Mouse (Mus musculus) stomach, embryonic 16.5 days (tissue): ENCODE data around the gene Rnf166. TPM values are rescaled to one million over a fixed set of nuclear protein-coding genes. Genes with fewer than 3 reads are reported as not detected.

ENCODE experiments used
- ATAC-seq: fragments of 200-750 bp; cut with Nextera tagmentation; 2 replicates; pipeline ENCODE4 v1.8.0; 2017; ENCODE audit warnings: moderate number of reproducible peaks, moderate TSS enrichment; ENCODE audit not compliant: insufficient read depth, low FRiP score
- H3K27ac ChIP-seq: fragments of 300-500 bp; sonication (generic); 2 replicates; pipeline ENCODE4 v1.5.1; 2014; ENCODE audit warnings: low read length
- H3K27me3 ChIP-seq: fragments of 300-500 bp; sonication (generic); 2 replicates; pipeline ENCODE4 v1.6.1; 2014; ENCODE audit warnings: low read length, control low read depth, mixed read lengths; ENCODE audit not compliant: control insufficient read depth, insufficient read depth
- H3K36me3 ChIP-seq: fragments of 300-500 bp; sonication (generic); 2 replicates; pipeline ENCODE4 v1.6.1; 2014; ENCODE audit warnings: low read length; ENCODE audit not compliant: control insufficient read depth, insufficient read depth
- H3K4me1 ChIP-seq: fragments of 300-500 bp; sonication (generic); 2 replicates; pipeline ENCODE4 v1.6.1; 2014; ENCODE audit warnings: low read length, control low read depth, mixed read lengths; ENCODE audit not compliant: control insufficient read depth, insufficient read depth
- H3K4me2 ChIP-seq: fragments of 300-500 bp; sonication (generic); 2 replicates; pipeline ENCODE4 v1.6.1; 2014; ENCODE audit warnings: low read depth, low read length, mixed read lengths
- H3K4me3 ChIP-seq: fragments of 300-500 bp; sonication (generic); replicated peaks from 2 replicates; pipeline ENCODE4 v1.5.1; 2014; ENCODE audit warnings: mild to moderate bottlenecking, low read length
- H3K9ac ChIP-seq: fragments of 300-500 bp; sonication (generic); 2 replicates; pipeline ENCODE4 v1.6.1; 2014; ENCODE audit warnings: low read length
- H3K9me3 ChIP-seq: fragments of 300-500 bp; sonication (generic); replicated peaks from 2 replicates; pipeline ENCODE4 v1.6.1; 2016; ENCODE audit warnings: low read length, control low read depth; ENCODE audit not compliant: control insufficient read depth
- WGBS: fragments of 180-500 bp; shearing (Covaris S2); extraction: QIAGEN DNeasy Blood & Tissue Kit; methylation state at CpG from one replicate; pipeline ENCODE4 v1.1.7; 2014; 5-methylcytosine and 5-hydroxymethylcytosine counted together
- polyA plus RNA-seq: library from polyadenylated mRNA; unstranded; fragments of >200 nt; fragmentation: Nextera tagmentation; extraction: Ambion mirVana; gene quantifications from 2 replicates; pipeline ENCODE4 v1.2.1, GENCODE M21; 2015

The Rnf166 gene
- polyA plus RNA-seq, 1 experiment from 2014 or later, result 36.4 TPM

GRCm38 (mm10) chr8:122512392-122512791 lies 36.5 kb upstream of the Rnf166 start:
- Histone ChIP-seq H3K4me2 (no peak overlapping the region), H3K4me3 (no peak overlapping the region), H3K27me3 (no peaks in the 10 kb centered on the region), H3K36me3 (no peaks in the 10 kb centered on the region), H3K9ac (peak overlapping the region; percentile 48), H3K9me3 (no peaks in the 10 kb centered on the region), H3K4me1 (peaks cover 35% of the 10 kb centered on the region), H3K27ac (peak overlapping the region; percentile 70)
- ATAC-seq, result no peak
- WGBS, result 60% methylated on average over 7 of the region's 7 CpGs

- ATAC-seq, result peak; percentile 69
- Histone ChIP-seq H3K9ac (peak overlapping the region; percentile 48; the same call in 1 of the 2 replicates), H3K27ac (peak overlapping the region; percentile 70)
Observed at GRCm38 (mm10) chr8:122511552-122511951, 35.7 kb upstream of the Rnf166 start.

GRCm38 (mm10) chr8:122500856-122501255 lies 25.0 kb upstream of the Rnf166 start:
- Histone ChIP-seq H3K27ac (no peak overlapping the region), H3K9me3 (no peaks in the 10 kb centered on the region), H3K4me1 (no peaks in the 10 kb centered on the region), H3K4me3 (no peak overlapping the region), H3K36me3 (peaks cover 11% of the 10 kb centered on the region), H3K9ac (no peak overlapping the region), H3K27me3 (no peaks in the 10 kb centered on the region), H3K4me2 (no peak overlapping the region)
- 30% methylated on average over 10 of the region's 10 CpGs for WGBS
- peak; percentile 49; the same call in 1 of the 2 replicates for ATAC-seq

More at GRCm38 (mm10) chr8:122511552-122511951, 35.7 kb upstream of the Rnf166 start:
- WGBS, result 33% methylated on average over 16 of the region's 16 CpGs
- no peaks in the 10 kb centered on the region for H3K36me3 ChIP-seq
- no peak overlapping the region for H3K4me3 ChIP-seq
- no peaks in the 10 kb centered on the region for H3K27me3 ChIP-seq
- no peaks in the 10 kb centered on the region for H3K9me3 ChIP-seq
- H3K4me2 ChIP-seq, result no peak overlapping the region
- peaks cover 28% of the 10 kb centered on the region for H3K4me1 ChIP-seq

- no peak for ATAC-seq
- Histone ChIP-seq H3K36me3 (peaks cover 26% of the 10 kb centered on the region), H3K27ac (no peak overlapping the region), H3K4me1 (no peaks in the 10 kb centered on the region), H3K9ac (no peak overlapping the region), H3K9me3 (no peaks in the 10 kb centered on the region), H3K27me3 (no peaks in the 10 kb centered on the region), H3K4me3 (no peak overlapping the region), H3K4me2 (no peak overlapping the region)
- WGBS, result 69% methylated on average over 17 of the region's 17 CpGs
Observed at GRCm38 (mm10) chr8:122497912-122498311, 22.0 kb upstream of the Rnf166 start.

- H3K9me3 ChIP-seq, result no peaks in the 10 kb centered on the region
- no peak overlapping the region for H3K27ac ChIP-seq
- no peak for ATAC-seq
- peaks cover 26% of the 10 kb centered on the region for H3K36me3 ChIP-seq
- H3K27me3 ChIP-seq, result no peaks in the 10 kb centered on the region
- 87% methylated on average over 12 of the region's 12 CpGs for WGBS
- no peak overlapping the region for H3K4me2 ChIP-seq
- no peaks in the 10 kb centered on the region for H3K4me1 ChIP-seq
- no peak overlapping the region for H3K9ac ChIP-seq
- no peak overlapping the region for H3K4me3 ChIP-seq
Observed at GRCm38 (mm10) chr8:122497016-122497734, 21.3 kb upstream of the Rnf166 start.

- Histone ChIP-seq H3K27me3 (no peaks in the 10 kb centered on the region), H3K9me3 (no peaks in the 10 kb centered on the region), H3K9ac (no peak overlapping the region), H3K4me3 (no peak overlapping the region), H3K36me3 (peaks cover 32% of the 10 kb centered on the region), H3K4me2 (no peak overlapping the region), H3K27ac (no peak overlapping the region), H3K4me1 (no peaks in the 10 kb centered on the region)
- ATAC-seq, result no peak
- 92% methylated on average over 9 of the region's 9 CpGs for WGBS
Observed at GRCm38 (mm10) chr8:122488387-122488786, 12.5 kb upstream of the Rnf166 start.

- Histone ChIP-seq H3K4me3 (no peak overlapping the region), H3K9ac (no peak overlapping the region), H3K4me2 (no peak overlapping the region), H3K4me1 (no peaks in the 10 kb centered on the region), H3K36me3 (peaks cover 46% of the 10 kb centered on the region), H3K27ac (no peak overlapping the region), H3K9me3 (no peaks in the 10 kb centered on the region), H3K27me3 (no peaks in the 10 kb centered on the region)
- WGBS, result 82% methylated on average over 12 of the region's 12 CpGs
- no peak for ATAC-seq
Observed at GRCm38 (mm10) chr8:122484831-122485230, 9.0 kb upstream of the Rnf166 start.

GRCm38 (mm10) chr8:122483877-122484276 lies 8.0 kb upstream of the Rnf166 start:
- WGBS, result 95% methylated on average over 7 of the region's 7 CpGs
- Histone ChIP-seq H3K4me3 (no peak overlapping the region), H3K9me3 (no peaks in the 10 kb centered on the region), H3K9ac (no peak overlapping the region), H3K27me3 (no peaks in the 10 kb centered on the region), H3K4me1 (no peaks in the 10 kb centered on the region), H3K27ac (no peak overlapping the region), H3K36me3 (peaks cover 51% of the 10 kb centered on the region), H3K4me2 (no peak overlapping the region)
- no peak for ATAC-seq

GRCm38 (mm10) chr8:122482448-122482847 lies 6.6 kb upstream of the Rnf166 start:
- Histone ChIP-seq H3K27me3 (no peaks in the 10 kb centered on the region), H3K36me3 (peaks cover 43% of the 10 kb centered on the region), H3K4me1 (no peaks in the 10 kb centered on the region), H3K9me3 (no peaks in the 10 kb centered on the region), H3K9ac (no peak overlapping the region), H3K4me2 (no peak overlapping the region), H3K4me3 (no peak overlapping the region), H3K27ac (no peak overlapping the region)
- 94% methylated on average over 8 of the region's 8 CpGs for WGBS
- ATAC-seq, result no peak
